Mouse (Mus musculus) Patski (cell line): ENCODE data around the gene Pik3c2g. TPM values are rescaled to one million over a fixed set of nuclear protein-coding genes. Genes with fewer than 3 reads are reported as not detected.

Experiments
- ATAC-seq: fragments of 100-300 bp; one replicate; pipeline ENCODE4 v1.8.0; 2021
- CTCF ChIA-PET: fragments of 350-600 bp; sonication (Branson Sonifier 250); formaldehyde crosslinking; loops from one replicate; lab custom pipeline; 2022; ENCODE audit warnings: inconsistent platforms; lab: Charles Lee
- POLR2A ChIA-PET: fragments of 350-600 bp; sonication (Branson Sonifier 250); formaldehyde crosslinking; loops from one replicate; lab custom pipeline; 2022; ENCODE audit warnings: antibody characterized with exemption, inconsistent platforms; lab: Charles Lee
- DNase-seq: peaks from one replicate; pipeline ENCODE4 v3.0.0-alpha.2; 2011; ENCODE audit warnings: low read depth, low spot score
- H3K27me3 ChIP-seq: fragments of 371-371 bp; one replicate; pipeline ENCODE4 v1.5.1; 2021
- CTCF ChIP-seq: fragments of 100-300 bp; IDR thresholded peaks from one replicate; pipeline ENCODE4 v1.5.1; 2021
- in situ Hi-C: fragments of 300-500 bp; cut with MboI; formaldehyde crosslinking; loops from 3 replicates; pipeline ENCODE4 v1.11.1; 2018; ENCODE audit warnings: low pct_unique_long_range_greater_than_20kb, mixed read lengths
- polyA plus RNA-seq: library from polyadenylated mRNA; unstranded; gene quantifications from one replicate; pipeline ENCODE4 v1.2.3, GENCODE M21; 2021

Pik3c2g gene
- polyA plus RNA-seq, 1 experiment from 2014 or later = 0.04 TPM

- in situ Hi-C loops = no loop called here
- no peak for TF ChIP-seq CTCF
- ATAC-seq (no peak), DNase-seq (no peak)
- ChIA-PET CTCF (interaction anchor here (0.9 to 1.6 kb wide), 2 partner anchors 11 to 12 kb away, joined by 3 to 4 read pairs; no protein-coding TSS in a partner anchor), POLR2A (no interaction called here)
- no peaks in the 10 kb centered on the region for H3K27me3 ChIP-seq
Measured at GRCm38 (mm10) chr6:139769744-139770473, 182.9 kb downstream of the Pik3c2g start.

GRCm38 (mm10) chr6:139770535-139770934 is 183.5 kb downstream of the Pik3c2g start:
- CTCF ChIA-PET = interaction anchor here (1.6 kb wide), 1 partner anchor 10 kb away, joined by 4 read pairs; no protein-coding TSS in a partner anchor
- no peaks in the 10 kb centered on the region for H3K27me3 ChIP-seq
- in situ Hi-C loops = no loop called here
- DNase-seq (no peak), ATAC-seq (no peak)
- peak; percentile 23 for TF ChIP-seq CTCF
- POLR2A ChIA-PET = no interaction called here

GRCm38 (mm10) chr6:139777576-139778282 is 190.7 kb downstream of the Pik3c2g start:
- TF ChIP-seq CTCF = no peak
- in situ Hi-C loops = no loop called here
- POLR2A ChIA-PET = no interaction called here
- ATAC-seq (no peak), DNase-seq (no peak)
- H3K27me3 ChIP-seq = no peaks in the 10 kb centered on the region
- CTCF ChIA-PET = interaction anchor here (0.6 kb wide), 1 partner anchor 189 kb away, joined by 3 read pairs; no protein-coding TSS in a partner anchor

GRCm38 (mm10) chr6:139780028-139780427 is 193.0 kb downstream of the Pik3c2g start:
- no peaks in the 10 kb centered on the region for H3K27me3 ChIP-seq
- DNase-seq = no peak
- no peak for ATAC-seq
- ChIA-PET POLR2A (no interaction called here), CTCF (interaction anchor here (1.8 kb wide), 1 partner anchor 10 kb away, joined by 4 read pairs; no protein-coding TSS in a partner anchor)
- TF ChIP-seq CTCF = peak; percentile 57
- in situ Hi-C loops = loop anchor here (10.0 kb wide), 1 partner anchor 685 kb away; no protein-coding TSS in a partner anchor

- no peak for DNase-seq
- no peak for TF ChIP-seq CTCF
- ChIA-PET POLR2A (no interaction called here), CTCF (interaction anchor here (0.7 kb wide), 1 partner anchor 320 kb away, joined by 3 read pairs; no protein-coding TSS in a partner anchor)
- ATAC-seq = no peak
- H3K27me3 ChIP-seq = no peaks in the 10 kb centered on the region
- in situ Hi-C loops = loop anchor here (10.0 kb wide), 1 partner anchor 675 kb away; no protein-coding TSS in a partner anchor
Measured at GRCm38 (mm10) chr6:139789479-139789878, 202.5 kb downstream of the Pik3c2g start.

GRCm38 (mm10) chr6:139799541-139800226 is 212.7 kb downstream of the Pik3c2g start:
- ChIA-PET CTCF (interaction anchor here (1.2 kb wide), 1 partner anchor 12 kb away, joined by 3 read pairs; no protein-coding TSS in a partner anchor), POLR2A (no interaction called here)
- ATAC-seq (no peak), DNase-seq (no peak)
- H3K27me3 ChIP-seq = no peaks in the 10 kb centered on the region
- in situ Hi-C loops = no loop called here
- TF ChIP-seq CTCF = no peak

GRCm38 (mm10) chr6:139821916-139822315 is 234.9 kb downstream of the Pik3c2g start:
- TF ChIP-seq CTCF = no peak
- ChIA-PET POLR2A (no interaction called here), CTCF (no interaction called here)
- in situ Hi-C loops = no loop called here
- no peak for ATAC-seq
- DNase-seq = peak; percentile 12
- no peaks in the 10 kb centered on the region for H3K27me3 ChIP-seq

- ChIA-PET CTCF (no interaction called here), POLR2A (no interaction called here)
- no peak for ATAC-seq
- no peak for TF ChIP-seq CTCF
- DNase-seq = no peak
- no peaks in the 10 kb centered on the region for H3K27me3 ChIP-seq
- in situ Hi-C loops = no loop called here
Measured at GRCm38 (mm10) chr6:139838239-139838638, 251.2 kb downstream of the Pik3c2g start.

- no peak for TF ChIP-seq CTCF
- ChIA-PET CTCF (no interaction called here), POLR2A (no interaction called here)
Measured at GRCm38 (mm10) chr6:139838713-139839112, 251.7 kb downstream of the Pik3c2g start.

GRCm38 (mm10) chr6:139839907-139840306 is 252.9 kb downstream of the Pik3c2g start:
- DNase-seq (no peak), ATAC-seq (no peak)
- no peak for TF ChIP-seq CTCF
- POLR2A ChIA-PET = no interaction called here
- CTCF ChIA-PET = interaction anchor here (1.0 kb wide), 1 partner anchor 15 kb away, joined by 3 read pairs; no protein-coding TSS in a partner anchor
- H3K27me3 ChIP-seq = no peaks in the 10 kb centered on the region
- in situ Hi-C loops = no loop called here

More at GRCm38 (mm10) chr6:139838713-139839112, 251.7 kb downstream of the Pik3c2g start:
- H3K27me3 ChIP-seq = no peaks in the 10 kb centered on the region
- in situ Hi-C loops = no loop called here
- no peak for ATAC-seq
- DNase-seq = no peak
